Mouse (Mus musculus): Measurements from ENCODE around the gene Tlr13.

The Tlr13 gene

DNA sequence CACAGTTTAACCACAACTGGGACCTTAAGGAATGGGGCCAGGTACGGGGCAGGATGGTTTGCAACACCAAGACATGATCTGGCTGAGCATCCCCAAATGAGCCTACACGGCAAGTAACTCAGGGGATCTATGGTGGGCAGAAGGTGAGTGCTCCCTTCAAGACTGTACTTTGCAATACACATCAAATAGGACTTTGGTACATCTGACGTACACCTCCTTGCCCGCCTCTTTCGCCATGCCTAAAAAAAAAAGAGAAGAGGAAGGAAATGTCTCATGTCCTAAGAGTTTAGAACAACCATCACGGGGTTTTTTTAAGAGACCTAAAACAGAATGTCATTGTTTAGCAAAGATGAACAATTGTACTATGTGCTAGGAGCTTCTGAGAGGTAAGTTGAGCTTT lies at the start of gene Tlr13:
Tlr13 (plus strand) TSS at position 269 of the 400 bp plus-strand sequence.
- DNase-seq: no peak

DNA sequence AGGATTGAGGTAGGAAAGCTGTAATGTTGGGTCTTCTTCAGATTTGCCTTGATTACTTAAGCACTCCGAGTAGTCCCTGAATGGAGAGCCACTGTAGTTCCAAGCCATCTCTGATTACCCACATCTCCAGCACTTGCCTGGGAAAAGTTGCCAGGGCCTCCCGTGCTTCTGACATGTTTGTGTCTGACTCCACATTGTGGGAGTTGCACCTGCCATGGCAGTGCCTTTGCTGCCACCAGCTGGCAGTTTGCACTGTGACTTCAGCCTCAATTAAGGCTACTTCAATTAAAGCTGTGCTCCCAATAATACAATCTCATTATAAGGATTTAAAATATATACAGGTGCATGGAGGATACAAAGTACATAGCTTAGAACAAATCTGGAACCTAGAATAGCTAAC lies 37.5 kb upstream of the Tlr13 start:
- DNase-seq: no peak

DNA sequence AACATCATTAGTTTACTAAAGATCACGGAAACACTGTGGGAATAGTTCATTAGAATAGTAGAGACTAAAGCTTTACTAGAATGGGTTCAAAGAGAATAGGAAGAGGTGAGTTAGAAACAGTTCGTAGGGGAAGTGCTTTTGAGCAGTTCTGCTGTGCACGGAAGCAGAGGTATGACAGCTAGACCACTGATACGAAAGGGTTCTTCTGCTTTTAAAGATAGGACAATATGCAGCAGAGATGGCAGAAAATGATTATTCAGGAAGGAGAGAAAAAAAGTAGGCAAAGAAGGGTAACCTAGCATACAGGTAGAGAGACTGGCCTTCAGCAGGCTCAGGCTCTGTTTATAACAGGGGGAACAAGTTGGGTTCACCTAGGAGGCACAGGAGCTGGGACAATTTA lies 29.1 kb upstream of the Tlr13 start:
- DNase-seq: no peak

DNA sequence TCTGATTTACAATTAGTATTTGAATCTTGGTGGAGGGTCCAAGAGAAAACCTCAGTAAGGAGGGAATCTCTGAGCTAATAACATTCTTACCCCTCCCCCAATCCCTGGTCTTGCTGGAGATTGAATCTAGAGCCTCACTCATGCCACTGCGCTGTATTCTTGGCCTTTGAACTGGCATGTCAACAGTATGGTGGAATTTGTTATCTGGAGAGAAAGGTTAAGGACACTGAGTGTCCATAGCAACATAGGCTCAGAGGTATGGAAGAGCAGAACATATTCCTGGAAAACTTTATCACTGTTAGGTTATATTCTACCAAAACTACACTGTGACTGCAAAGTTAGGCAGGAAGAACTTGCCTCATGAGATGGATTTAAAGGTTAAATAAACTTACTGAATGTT lies 28.3 kb upstream of the Tlr13 start:
- DNase-seq: no peak

DNA sequence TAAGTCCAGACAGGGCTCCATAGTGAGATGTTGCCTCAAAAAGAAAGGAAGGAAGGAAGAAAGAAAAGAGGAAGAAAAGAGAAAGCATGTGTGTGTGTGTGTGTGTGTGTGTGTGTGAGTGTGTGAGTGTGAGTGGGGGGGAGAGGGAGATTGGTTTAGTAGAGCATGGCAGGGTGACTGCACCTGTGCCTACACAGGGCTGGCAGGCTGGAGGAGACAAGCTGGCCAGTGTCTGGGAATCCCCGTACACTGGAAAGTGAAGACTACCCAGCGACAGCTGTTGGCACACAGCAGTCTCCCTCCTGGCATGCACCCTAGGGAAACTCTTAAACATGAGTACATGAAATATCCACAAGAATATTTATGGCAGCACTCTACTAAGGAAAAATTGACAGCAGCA lies 20.2 kb upstream of the Tlr13 start:
- DNase-seq: no peak

DNA sequence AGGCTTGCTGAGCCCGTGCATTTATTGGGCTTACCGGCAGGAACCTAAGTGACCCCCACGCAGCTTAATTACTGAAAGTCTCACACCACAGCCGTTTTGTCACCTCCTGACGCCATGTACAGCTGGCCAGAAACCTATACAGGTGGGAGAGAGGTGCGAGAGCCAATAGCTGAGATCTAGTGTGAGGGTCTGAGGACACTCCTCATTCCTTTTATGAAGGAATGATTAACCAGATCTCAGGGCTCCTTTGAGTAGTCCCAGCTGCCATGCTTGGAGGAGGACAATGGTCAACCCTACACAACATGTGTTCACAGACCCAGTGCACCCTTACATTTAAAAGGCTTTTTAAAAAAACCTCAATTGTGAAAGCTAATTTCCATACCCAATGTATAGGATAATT lies 14.7 kb upstream of the Tlr13 start:
- DNase-seq: no peak

DNA sequence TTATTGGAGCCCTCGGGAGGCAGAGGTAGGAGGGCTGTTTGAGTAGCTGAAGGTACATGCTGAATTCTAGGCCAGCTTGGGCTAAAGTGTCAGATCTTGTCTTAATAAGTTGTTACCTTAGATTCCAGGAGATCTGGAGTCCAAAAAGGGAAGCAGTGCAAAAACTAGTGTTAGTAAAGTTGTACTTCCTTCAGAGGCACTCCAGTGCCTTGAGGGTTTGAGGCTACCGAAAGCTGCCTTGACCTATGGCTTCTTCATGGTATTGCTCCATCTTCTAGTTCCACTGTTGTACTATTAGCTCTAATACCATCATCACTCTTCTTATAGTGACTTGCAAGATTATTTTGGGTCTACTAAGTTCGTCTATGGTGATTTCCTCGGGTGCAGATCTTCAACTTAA lies 13.1 kb upstream of the Tlr13 start:
- DNase-seq: no peak

DNA sequence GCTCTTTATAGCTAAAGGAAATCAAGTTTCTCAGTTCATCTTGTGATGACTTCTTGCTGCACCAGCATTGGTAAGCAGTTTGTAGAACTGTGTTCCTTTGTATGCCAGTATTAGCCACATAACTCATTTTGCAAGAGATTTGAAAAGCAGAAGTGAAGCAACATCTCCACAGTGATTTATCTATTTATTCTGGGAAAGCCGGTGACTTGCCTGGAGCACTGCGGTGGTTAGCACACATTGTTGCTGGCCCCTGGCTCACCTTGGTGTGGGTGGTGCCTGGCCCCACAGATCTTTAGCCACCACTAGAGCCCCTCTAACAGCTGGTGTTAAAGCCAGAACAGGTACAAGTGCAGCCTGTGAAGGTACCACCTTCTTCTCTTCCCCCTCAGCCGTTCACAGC lies 8.1 kb upstream of the Tlr13 start:
- DNase-seq: no peak

DNA sequence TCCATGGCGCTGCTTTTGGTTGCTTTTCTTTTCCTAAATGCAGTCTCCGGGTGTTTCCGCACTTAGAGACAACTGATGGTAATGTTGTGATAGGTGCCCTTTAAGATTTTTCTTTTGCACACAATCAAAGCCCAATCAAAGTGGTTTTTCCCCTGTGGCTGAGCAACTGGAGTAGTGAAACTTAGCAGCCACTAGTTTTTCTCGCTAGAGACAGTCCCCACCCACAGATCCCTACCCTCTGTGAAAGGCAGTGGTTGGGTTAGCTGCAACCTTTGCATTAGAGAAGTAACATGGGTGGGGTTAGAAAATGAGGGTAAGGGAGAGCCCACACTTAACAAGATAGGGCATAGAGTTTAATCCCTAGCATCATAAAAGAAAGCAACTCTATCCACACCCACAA lies 7.5 kb upstream of the Tlr13 start:
- no peak for DNase-seq

DNA sequence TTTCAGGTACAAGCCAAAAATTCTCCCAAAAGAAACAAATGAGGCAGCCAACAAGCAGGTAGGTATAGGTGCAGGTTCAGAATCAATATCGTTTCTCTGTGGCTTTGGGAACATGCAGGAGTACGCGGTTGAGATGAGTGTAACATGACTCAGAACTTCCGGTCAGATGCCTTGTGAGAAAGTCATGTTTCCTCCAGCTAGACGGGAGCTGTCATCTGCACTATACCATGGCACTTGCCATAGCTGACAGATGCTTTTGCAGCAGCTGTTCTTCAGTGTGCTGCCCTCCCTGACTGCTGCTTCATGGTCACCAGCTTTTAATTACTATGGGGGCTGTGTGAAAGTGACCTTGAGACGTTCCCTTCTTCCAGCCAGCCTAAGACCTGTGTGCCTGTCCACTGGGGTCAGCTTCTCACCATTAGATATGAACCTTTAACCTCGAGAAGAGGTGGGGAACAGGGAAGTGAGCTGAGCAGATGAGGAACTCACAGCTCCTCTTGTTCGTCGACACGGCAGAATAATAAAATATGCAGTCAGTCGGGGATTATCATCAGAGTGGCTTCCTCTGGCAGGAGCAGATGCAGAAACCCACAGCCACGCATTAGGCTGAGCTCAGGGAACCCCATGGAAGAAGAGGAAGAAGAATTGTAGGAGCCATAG lies 7.0 kb upstream of the Tlr13 start:
- DNase-seq: no peak

DNA sequence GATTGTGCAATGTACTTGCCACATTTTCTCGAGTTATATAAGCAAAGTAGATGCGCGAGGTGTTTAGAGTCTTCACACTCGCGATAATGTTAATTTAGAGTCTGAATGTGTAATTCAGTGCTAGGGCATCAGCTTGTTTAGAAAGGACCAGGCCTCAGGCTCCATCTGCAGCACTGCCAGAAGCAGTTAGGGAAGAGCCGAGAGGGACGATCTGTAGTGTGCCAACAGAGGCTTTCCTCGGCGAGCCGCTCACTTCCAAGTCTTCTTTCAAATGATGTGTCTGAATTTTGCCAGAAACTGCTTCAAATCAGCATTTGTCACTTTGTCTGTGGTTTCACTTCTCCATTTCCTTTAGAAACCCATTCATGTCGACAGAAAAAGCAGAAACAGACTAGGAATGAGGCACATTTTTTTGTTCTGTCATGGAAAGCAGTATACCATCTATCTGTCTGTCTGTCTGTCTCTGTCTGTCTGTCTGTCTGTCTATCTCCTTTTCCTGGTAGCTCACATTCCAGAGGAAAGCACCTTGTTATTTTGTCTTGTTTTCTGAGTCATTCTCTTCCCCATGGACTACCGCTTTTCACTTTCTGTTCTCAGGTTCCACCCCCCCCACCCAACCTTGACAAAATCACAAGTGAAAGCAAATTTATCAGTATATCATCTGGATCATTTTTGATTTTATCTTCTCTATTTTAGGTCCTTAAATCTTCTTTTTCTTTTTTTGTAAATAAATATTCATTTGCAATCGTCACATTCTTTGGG lies 3.5 kb upstream of the Tlr13 start:
- DNase-seq: peak; percentile 10

DNA sequence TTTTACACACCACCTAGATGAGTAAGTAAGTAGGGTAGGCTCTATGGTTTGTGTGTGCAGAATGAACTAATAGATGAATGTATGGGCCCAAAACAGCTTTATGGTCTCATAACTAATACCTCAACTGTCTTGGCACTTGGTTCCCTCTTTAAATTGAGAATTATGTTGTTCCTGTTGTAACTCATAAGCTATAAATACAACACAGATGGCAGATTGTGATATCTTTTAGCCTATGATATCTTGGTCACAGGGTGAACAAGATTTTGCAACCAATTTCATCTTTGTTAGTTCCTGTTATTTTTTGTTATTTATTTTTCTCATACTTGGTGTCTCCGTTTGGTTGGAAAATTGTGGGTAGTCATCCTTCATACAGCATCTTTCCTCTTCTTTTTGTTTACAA lies 5.2 kb downstream of the Tlr13 start:
- no peak for DNase-seq

DNA sequence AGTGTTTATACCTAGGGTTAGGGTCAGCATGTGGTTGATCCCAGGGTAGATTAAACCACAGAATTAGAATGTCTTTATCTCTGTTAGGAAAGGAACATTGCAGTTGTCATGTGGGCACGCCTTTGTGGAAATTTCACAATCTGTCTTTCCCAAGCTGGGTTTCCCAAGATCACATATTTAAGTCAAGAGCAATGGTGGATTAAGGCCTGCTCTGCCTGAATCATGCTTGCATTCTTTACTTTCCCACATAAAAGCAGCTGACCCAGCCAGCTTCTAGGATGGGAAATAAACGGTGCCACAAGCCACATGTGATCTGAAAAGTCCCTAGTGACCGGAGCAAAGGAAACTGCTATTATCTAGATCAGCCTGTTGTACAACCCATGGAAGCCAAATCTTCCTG lies 6.5 kb downstream of the Tlr13 start:
- no peak for DNase-seq

DNA sequence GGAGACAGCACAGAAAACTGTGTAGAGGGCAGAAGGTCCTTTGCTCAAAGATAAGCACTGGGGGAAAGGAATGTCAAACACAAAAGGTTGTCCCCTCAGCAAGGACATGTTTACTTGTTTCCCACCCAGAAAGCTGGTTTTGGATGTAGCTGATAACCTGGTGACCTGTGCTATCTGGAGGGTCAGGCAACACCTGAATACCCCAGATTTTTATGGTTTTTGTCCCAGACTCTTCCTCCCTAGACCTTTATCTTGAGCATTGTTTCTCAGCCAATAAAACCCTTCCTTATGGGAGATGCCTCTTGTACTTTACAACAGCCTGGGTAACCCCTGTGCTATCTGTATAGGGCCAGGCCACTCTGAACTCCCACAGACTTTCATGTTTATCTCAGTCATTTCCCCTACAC lies 11.2 kb downstream of the Tlr13 start:
- DNase-seq: no peak

DNA sequence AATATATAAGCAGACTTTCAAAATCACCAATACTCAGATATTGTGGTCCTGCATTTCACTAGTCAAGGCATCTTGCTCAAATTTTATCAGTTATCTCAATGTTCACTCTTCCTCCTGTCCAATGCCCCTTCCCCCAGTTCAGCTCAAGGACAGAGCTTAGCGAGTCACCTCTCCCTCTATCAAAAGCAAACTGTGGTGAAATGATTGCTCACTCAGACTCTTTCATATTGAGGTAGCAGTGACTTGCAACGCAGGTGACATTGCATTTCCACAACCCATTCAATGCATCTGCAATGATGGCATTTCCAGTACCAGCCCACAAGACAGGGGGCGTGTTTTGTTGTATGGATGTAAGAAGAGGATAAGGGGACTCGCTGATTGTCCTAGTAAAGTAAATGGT lies 12.9 kb downstream of the Tlr13 start:
- no peak for DNase-seq

DNA sequence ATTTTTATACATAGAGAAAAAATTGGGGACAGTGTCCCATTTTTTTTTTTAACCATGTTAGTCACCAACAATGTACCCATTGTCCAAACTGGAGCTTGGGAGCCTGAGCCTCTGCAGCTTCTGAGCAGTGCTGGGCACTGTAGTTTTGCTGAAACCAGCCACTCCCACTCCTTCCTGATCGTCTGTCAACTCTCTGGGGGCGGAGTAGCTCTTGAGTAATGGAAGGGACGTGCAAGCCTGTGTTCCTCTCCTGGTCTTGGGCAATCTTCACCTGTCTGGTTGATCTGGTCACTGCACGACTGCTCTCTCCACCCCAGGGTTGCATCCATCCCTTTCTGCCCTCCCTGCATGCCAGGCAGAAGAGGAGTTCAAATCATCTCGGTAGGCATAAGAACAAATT lies 21.0 kb downstream of the Tlr13 start:
- DNase-seq: no peak

DNA sequence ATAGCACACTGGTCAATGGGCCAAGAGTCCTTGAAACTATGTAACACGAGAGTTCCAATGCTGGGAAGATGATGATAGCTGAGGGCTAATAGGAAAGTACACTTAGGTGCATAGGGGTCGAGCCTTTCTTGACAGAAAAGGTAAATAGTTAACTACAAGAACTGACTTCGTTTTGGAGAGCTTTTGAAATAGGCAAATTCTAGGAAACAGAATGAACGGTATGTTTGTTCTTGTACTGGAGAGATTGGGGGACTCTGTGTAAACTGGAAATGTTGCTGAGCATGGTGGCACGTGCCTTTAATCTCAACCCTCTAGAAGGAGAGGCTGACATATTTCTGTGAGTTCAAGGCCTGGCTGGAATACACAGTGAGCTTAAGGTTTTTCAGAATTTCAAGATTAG lies 21.6 kb downstream of the Tlr13 start:
- no peak for DNase-seq

DNA sequence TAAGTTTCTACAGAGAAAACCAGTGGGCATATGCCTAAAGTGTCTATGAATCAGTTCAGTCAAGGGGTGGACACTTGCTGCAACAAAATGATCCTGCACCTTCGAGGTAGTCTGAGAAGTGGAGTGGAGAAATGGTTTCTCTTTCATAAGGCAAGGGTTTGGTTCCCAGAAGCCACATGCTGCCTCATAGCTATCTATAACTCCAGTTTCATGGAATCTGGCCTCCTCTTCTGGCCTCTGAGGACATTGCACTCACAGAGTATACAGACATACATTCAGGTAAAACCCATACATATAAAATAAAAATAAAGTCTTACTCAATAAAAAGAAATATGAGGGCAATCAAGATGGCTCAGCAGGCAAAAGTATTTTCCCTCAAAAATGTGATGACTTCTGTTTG lies 22.1 kb downstream of the Tlr13 start:
- DNase-seq: no peak

DNA sequence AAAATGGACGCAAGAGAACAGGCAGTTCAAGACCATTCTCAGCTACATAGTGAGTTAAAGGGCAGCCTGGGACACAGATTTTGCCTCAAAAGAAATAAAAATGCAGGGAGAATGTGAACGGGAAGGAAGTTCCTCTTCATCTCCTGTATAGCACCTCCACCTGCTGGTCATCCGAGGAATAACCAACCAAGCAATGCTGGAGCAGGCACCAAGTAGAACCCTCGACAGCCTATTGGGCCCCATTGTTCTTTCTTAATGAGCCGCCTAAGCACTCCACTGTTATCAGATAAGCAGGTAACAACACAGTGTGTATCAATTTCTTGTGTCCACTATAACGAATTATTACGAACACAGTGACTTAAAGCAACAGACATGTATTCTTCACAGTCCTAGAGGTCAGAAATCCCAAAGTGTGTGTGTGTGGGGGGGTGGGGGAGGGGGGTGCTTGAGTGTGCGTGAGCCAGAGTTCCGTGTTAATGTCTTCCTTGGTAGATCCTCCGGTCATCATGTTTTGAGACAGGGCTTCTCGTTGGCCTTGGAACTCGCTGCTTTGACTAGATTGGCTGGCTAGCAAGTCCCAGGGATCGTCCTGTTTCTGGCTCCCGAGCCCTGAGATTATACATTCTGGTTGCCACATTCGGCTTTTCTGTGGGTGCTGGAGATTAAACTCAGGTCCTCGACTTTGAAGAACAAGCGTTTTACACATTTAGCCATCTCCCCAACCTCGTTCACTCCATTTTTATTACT lies 28.3 kb downstream of the Tlr13 start:
- peak; percentile 56 for DNase-seq

DNA sequence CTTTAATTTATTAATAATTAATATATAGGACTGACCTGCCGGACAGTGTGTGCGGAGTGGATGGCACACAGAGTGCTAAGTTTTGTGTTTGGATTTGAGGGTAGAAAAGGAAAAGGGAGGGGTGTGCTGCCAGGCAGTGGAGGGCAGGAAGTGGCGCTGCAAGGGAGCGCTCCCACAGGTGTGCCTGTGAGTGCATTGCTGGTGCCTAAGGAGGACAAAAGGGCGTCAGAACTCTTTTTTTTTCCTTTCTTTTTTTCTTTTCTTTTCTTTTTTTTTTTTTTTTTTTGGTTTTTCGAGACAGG lies 28.8 kb downstream of the Tlr13 start:
- DNase-seq: no peak

DNA sequence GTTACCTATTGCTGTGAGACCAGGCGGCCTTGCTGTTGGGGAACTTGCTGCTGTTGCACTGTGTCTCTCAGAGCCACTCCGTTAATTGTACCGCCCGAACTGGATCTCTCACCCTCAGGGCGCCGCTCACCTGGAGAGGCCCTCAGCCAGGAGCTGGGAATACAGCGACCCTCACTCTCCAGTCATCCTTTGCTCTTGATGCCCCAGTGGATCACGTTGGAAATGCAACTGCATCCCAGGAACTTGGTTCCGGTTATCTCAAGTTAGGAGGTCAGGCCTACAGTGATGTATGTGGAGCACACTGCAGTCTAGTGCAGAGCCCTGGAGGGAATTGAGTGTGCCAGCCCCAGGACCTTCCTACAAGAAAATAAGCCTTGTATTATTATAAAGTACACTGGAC lies 33.3 kb downstream of the Tlr13 start:
- no peak for DNase-seq

DNA sequence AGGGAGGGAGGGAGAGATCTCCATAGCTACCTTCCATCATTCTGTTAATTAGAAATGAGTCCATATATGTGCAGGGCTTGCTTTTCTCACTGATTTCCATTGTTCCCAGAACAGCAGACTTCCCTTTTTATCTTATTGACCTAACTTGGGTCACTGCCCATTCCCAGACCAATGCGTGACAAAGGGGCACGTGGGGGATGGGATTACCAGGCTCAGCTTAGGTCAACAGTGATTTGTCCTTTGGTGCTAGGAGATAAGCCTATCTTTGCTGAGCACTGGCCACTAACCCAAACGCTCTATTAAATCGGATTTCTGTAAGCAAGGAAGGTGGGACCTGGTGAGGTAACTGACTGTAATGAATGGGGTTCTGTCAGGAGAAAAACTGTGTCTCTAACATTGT lies 41.3 kb downstream of the Tlr13 start:
- DNase-seq: no peak

DNA sequence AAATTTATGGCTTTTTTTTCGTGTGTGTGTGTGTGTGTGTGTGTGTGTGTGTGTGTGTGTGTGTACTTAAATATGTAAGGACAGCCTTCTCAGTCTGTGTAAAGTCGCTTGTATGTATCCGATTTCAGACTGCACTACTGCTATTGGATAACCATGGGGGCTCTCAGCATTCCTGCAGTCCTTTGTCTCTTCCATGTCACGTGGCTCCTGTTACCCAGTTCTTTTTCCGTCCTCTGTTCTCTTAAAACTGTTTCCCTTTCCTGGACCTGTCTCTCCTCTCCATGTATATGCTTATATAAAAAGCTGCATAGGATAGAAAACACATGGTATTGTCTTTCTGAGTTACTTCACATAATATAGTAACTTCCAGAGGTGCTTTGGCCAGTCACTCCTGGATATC lies 42.7 kb downstream of the Tlr13 start:
- DNase-seq: no peak
